Mouse (Mus musculus): Measurements from ENCODE around the gene Gpr179. TPM values are rescaled to one million over a fixed set of nuclear protein-coding genes. Genes with fewer than 3 reads are reported as not detected.

Gpr179 gene
- polyA plus RNA-seq, 1 experiment, result 0.08 TPM

- H3K4me3 ChIP-seq, result no peak overlapping the region
- H3K79me2 ChIP-seq (ENCODE audit: control insufficient read depth, insufficient read depth), result no peaks in the 10 kb centered on the region
- no peaks in the 10 kb centered on the region for H3K27me3 ChIP-seq (ENCODE audit: control insufficient read depth, insufficient read depth, insufficient read length)
- no peaks in the 10 kb centered on the region for H3K36me3 ChIP-seq (ENCODE audit: control insufficient read depth, insufficient read depth)
- no peak for TF ChIP-seq POLR2AphosphoS2 (IDR thresholded peaks at IDR 0.05; ENCODE audit: insufficient read length, low read depth)
- no peak for TF ChIP-seq MYOG (IDR thresholded peaks at IDR 0.05; ENCODE audit: control insufficient read depth in 1 of 3, insufficient read depth in 1 of 3, insufficient read length in 2 of 3, low read depth in 2 of 3)
- no peak for TF ChIP-seq TCF3 (IDR thresholded peaks at IDR 0.05; ENCODE audit: insufficient read length, low read depth)
- TF ChIP-seq SRF (IDR thresholded peaks at IDR 0.05; ENCODE audit: control insufficient read depth, insufficient read length, low read depth), result no peak
- TF ChIP-seq REST (IDR thresholded peaks at IDR 0.05; ENCODE audit: insufficient read depth, insufficient read length), result no peak
- TF ChIP-seq MAX (IDR thresholded peaks at IDR 0.05; ENCODE audit: low read depth), result no peak
- no peak for TF ChIP-seq USF1 (IDR thresholded peaks at IDR 0.05; ENCODE audit: low read depth)
- TF ChIP-seq E2F4 (IDR thresholded peaks at IDR 0.05; ENCODE audit: insufficient read depth), result no peak
- no peak for TF ChIP-seq CEBPB (IDR thresholded peaks at IDR 0.05; ENCODE audit: insufficient read depth, poor library complexity, severe bottlenecking)
- TF ChIP-seq MYOD1 (IDR thresholded peaks at IDR 0.05; ENCODE audit: control insufficient read depth in 1 of 3, insufficient read length in 2 of 3, low read depth in 2 of 3), result no peak
- TF ChIP-seq TCF12 (IDR thresholded peaks at IDR 0.05; ENCODE audit: insufficient read depth, poor library complexity, severe bottlenecking), result no peak
- TF ChIP-seq POLR2A (IDR thresholded peaks at IDR 0.05; ENCODE audit: insufficient read length, low read depth), result no peak
- H3K4me2 ChIP-seq (ENCODE audit: low read depth), result no peak overlapping the region
- no peak overlapping the region for H3ac ChIP-seq (ENCODE audit: control insufficient read depth, insufficient read length)
These were observed 2.8 kb upstream of the Gpr179 start for GRCm38 (mm10) chr11:97354646-97355045.

- Histone ChIP-seq H3K4me2 (ENCODE audit: low read depth) (no peak overlapping the region), H3K27me3 (ENCODE audit: control insufficient read depth, insufficient read depth, insufficient read length) (no peaks in the 10 kb centered on the region), H3K79me2 (ENCODE audit: control insufficient read depth, insufficient read depth) (no peaks in the 10 kb centered on the region), H3K4me3 (no peak overlapping the region), H3K36me3 (ENCODE audit: control insufficient read depth, insufficient read depth) (no peaks in the 10 kb centered on the region), H3ac (ENCODE audit: control insufficient read depth, insufficient read length) (no peak overlapping the region)
- TF ChIP-seq MAX (IDR thresholded peaks at IDR 0.05; ENCODE audit: low read depth) (no peak), MYOD1 (IDR thresholded peaks at IDR 0.05; ENCODE audit: control insufficient read depth in 1 of 3, insufficient read length in 2 of 3, low read depth in 2 of 3) (no peak), TCF3 (IDR thresholded peaks at IDR 0.05; ENCODE audit: insufficient read length, low read depth) (no peak), CEBPB (IDR thresholded peaks at IDR 0.05; ENCODE audit: insufficient read depth, poor library complexity, severe bottlenecking) (no peak), E2F4 (IDR thresholded peaks at IDR 0.05; ENCODE audit: insufficient read depth) (no peak), POLR2A (IDR thresholded peaks at IDR 0.05; ENCODE audit: insufficient read length, low read depth) (no peak), USF1 (IDR thresholded peaks at IDR 0.05; ENCODE audit: low read depth) (no peak), POLR2AphosphoS2 (IDR thresholded peaks at IDR 0.05; ENCODE audit: insufficient read length, low read depth) (no peak), SRF (IDR thresholded peaks at IDR 0.05; ENCODE audit: control insufficient read depth, insufficient read length, low read depth) (no peak)
These were observed 1.2 kb upstream of the Gpr179 start for GRCm38 (mm10) chr11:97352935-97353597.

GRCm38 (mm10) chr11:97350035-97350434 lies 1.8 kb downstream of the Gpr179 start:
- H3K79me2 ChIP-seq (ENCODE audit: control insufficient read depth, insufficient read depth), result no peaks in the 10 kb centered on the region
- TF ChIP-seq TCF12 (IDR thresholded peaks at IDR 0.05; ENCODE audit: insufficient read depth, poor library complexity, severe bottlenecking), result no peak
- no peak for TF ChIP-seq TCF3 (IDR thresholded peaks at IDR 0.05; ENCODE audit: insufficient read length, low read depth)
- no peak for TF ChIP-seq CEBPB (IDR thresholded peaks at IDR 0.05; ENCODE audit: insufficient read depth, poor library complexity, severe bottlenecking)
- no peak for TF ChIP-seq REST (IDR thresholded peaks at IDR 0.05; ENCODE audit: insufficient read depth, insufficient read length)
- no peak for TF ChIP-seq USF1 (IDR thresholded peaks at IDR 0.05; ENCODE audit: low read depth)
- peak in 1 of 3 experiments; percentile 7 for TF ChIP-seq MYOG (IDR thresholded peaks at IDR 0.05; ENCODE audit: control insufficient read depth in 1 of 3, insufficient read depth in 1 of 3, insufficient read length in 2 of 3, low read depth in 2 of 3)
- no peak overlapping the region for H3K4me3 ChIP-seq
- H3K27me3 ChIP-seq (ENCODE audit: control insufficient read depth, insufficient read depth, insufficient read length), result no peaks in the 10 kb centered on the region
- H3ac ChIP-seq (ENCODE audit: control insufficient read depth, insufficient read length), result no peak overlapping the region
- H3K36me3 ChIP-seq (ENCODE audit: control insufficient read depth, insufficient read depth), result no peaks in the 10 kb centered on the region
- H3K4me2 ChIP-seq (ENCODE audit: low read depth), result no peak overlapping the region

GRCm38 (mm10) chr11:97347291-97347690 lies 4.6 kb downstream of the Gpr179 start:
- Histone ChIP-seq H3K36me3 (ENCODE audit: control insufficient read depth, insufficient read depth) (no peaks in the 10 kb centered on the region), H3K4me2 (ENCODE audit: low read depth) (no peak overlapping the region), H3K27me3 (ENCODE audit: control insufficient read depth, insufficient read depth, insufficient read length) (no peaks in the 10 kb centered on the region), H3ac (ENCODE audit: control insufficient read depth, insufficient read length) (no peak overlapping the region), H3K79me2 (ENCODE audit: control insufficient read depth, insufficient read depth) (no peaks in the 10 kb centered on the region), H3K4me3 (no peak overlapping the region)
- TF ChIP-seq MAX (IDR thresholded peaks at IDR 0.05; ENCODE audit: low read depth) (no peak), CEBPB (IDR thresholded peaks at IDR 0.05; ENCODE audit: insufficient read depth, poor library complexity, severe bottlenecking) (no peak), SRF (IDR thresholded peaks at IDR 0.05; ENCODE audit: control insufficient read depth, insufficient read length, low read depth) (no peak), POLR2AphosphoS2 (IDR thresholded peaks at IDR 0.05; ENCODE audit: insufficient read length, low read depth) (no peak)

- TF ChIP-seq MYOG (IDR thresholded peaks at IDR 0.05; ENCODE audit: control insufficient read depth in 1 of 3, insufficient read depth in 1 of 3, insufficient read length in 2 of 3, low read depth in 2 of 3) (peak in 2 of 3 experiments; percentile 77 to 85), MAX (IDR thresholded peaks at IDR 0.05; ENCODE audit: low read depth) (no peak), SRF (IDR thresholded peaks at IDR 0.05; ENCODE audit: control insufficient read depth, insufficient read length, low read depth) (no peak), MYOD1 (IDR thresholded peaks at IDR 0.05; ENCODE audit: control insufficient read depth in 1 of 3, insufficient read length in 2 of 3, low read depth in 2 of 3) (peak in 2 of 3 experiments; percentile 55 to 61)
- no peaks in the 10 kb centered on the region for H3K27me3 ChIP-seq (ENCODE audit: control insufficient read depth, insufficient read depth, insufficient read length)
- no peak overlapping the region for H3K4me2 ChIP-seq (ENCODE audit: low read depth)
These were observed 5.5 kb downstream of the Gpr179 start for GRCm38 (mm10) chr11:97346383-97346782.

More at GRCm38 (mm10) chr11:97346383-97346782, 5.5 kb downstream of the Gpr179 start:
- Histone ChIP-seq H3K79me2 (ENCODE audit: control insufficient read depth, insufficient read depth) (no peaks in the 10 kb centered on the region), H3K4me3 (no peak overlapping the region), H3ac (ENCODE audit: control insufficient read depth, insufficient read length) (no peak overlapping the region), H3K36me3 (ENCODE audit: control insufficient read depth, insufficient read depth) (no peaks in the 10 kb centered on the region)

All from myocyte (in vitro differentiated cells).